Mouse (Mus musculus) Patski (cell line): Measurements from ENCODE around the gene Rgs14. TPM values are rescaled to one million over a fixed set of nuclear protein-coding genes. Genes with fewer than 3 reads are reported as not detected.
A peak's percentile ranks its signal among the peaks of the same experiment; 100 is the strongest.

Source experiments
- ATAC-seq: fragments of 100-300 bp; one replicate; pipeline ENCODE4 v1.8.0; 2021
- CTCF ChIA-PET: fragments of 350-600 bp; sonication (Branson Sonifier 250); formaldehyde crosslinking; loops from one replicate; lab custom pipeline; 2022; ENCODE audit warnings: inconsistent platforms; lab: Charles Lee
- POLR2A ChIA-PET: fragments of 350-600 bp; sonication (Branson Sonifier 250); formaldehyde crosslinking; loops from one replicate; lab custom pipeline; 2022; ENCODE audit warnings: antibody characterized with exemption, inconsistent platforms; lab: Charles Lee
- DNase-seq: peaks from one replicate; pipeline ENCODE4 v3.0.0-alpha.2; 2011; ENCODE audit warnings: low read depth, low spot score
- H3K27me3 ChIP-seq: fragments of 371-371 bp; one replicate; pipeline ENCODE4 v1.5.1; 2021
- CTCF ChIP-seq: fragments of 100-300 bp; IDR thresholded peaks from one replicate; pipeline ENCODE4 v1.5.1; 2021
- in situ Hi-C: fragments of 300-500 bp; cut with MboI; formaldehyde crosslinking; loops from 3 replicates; pipeline ENCODE4 v1.11.1; 2018; ENCODE audit warnings: low pct_unique_long_range_greater_than_20kb, mixed read lengths
- polyA plus RNA-seq: library from polyadenylated mRNA; unstranded; gene quantifications from one replicate; pipeline ENCODE4 v1.2.3, GENCODE M21; 2021

Rgs14 gene
- polyA plus RNA-seq, 1 experiment from 2014 or later, result 0.54 TPM

- ChIA-PET POLR2A (interaction anchor here (0.9 kb wide), 2 partner anchors 9 to 185 kb away, joined by 3 to 5 read pairs; partner anchors contain the start of gene Prelid1), CTCF (interaction anchor here (1.5 to 2.7 kb wide), 2 partner anchors 10 to 40 kb away, joined by 3 to 8 read pairs; no protein-coding TSS in a partner anchor)
- H3K27me3 ChIP-seq, result no peaks in the 10 kb centered on the region
- DNase-seq, result no peak
- no peak for TF ChIP-seq CTCF
- peak; percentile 44 for ATAC-seq
- in situ Hi-C loops, result no loop called here
These were observed 40.3 kb upstream of the Rgs14 start for GRCm38 (mm10) chr13:55329109-55329682.

- no peaks in the 10 kb centered on the region for H3K27me3 ChIP-seq
- no peak for TF ChIP-seq CTCF
- ATAC-seq (peak; percentile 70), DNase-seq (no peak)
- in situ Hi-C loops, result loop anchor here (5.0 kb wide), 1 partner anchor 187 kb away; no protein-coding TSS in a partner anchor
- ChIA-PET CTCF (interaction anchor here (0.9 to 1.5 kb wide), 2 partner anchors 10 to 41 kb away, joined by 3 to 4 read pairs; no protein-coding TSS in a partner anchor), POLR2A (interaction anchor here (0.9 kb wide), 2 partner anchors 9 to 185 kb away, joined by 3 to 5 read pairs; partner anchors contain the start of gene Prelid1)
These were observed 39.6 kb upstream of the Rgs14 start, which contains the start of gene Mxd3 for GRCm38 (mm10) chr13:55329683-55330566. Gene Mxd3 (minus strand): TSS chr13:55329823.

GRCm38 (mm10) chr13:55330567-55331400 is 38.7 kb upstream of the Rgs14 start:
- ChIA-PET POLR2A (interaction anchor here (0.7 kb wide), 2 partner anchors 29 to 212 kb away, joined by 4 read pairs; no protein-coding TSS in a partner anchor), CTCF (interaction anchor here (0.7 to 0.9 kb wide), 2 partner anchors 9 to 167 kb away, joined by 4 read pairs; no protein-coding TSS in a partner anchor)
- ATAC-seq, result no peak
- in situ Hi-C loops, result loop anchor here (5.0 kb wide), 1 partner anchor 187 kb away; no protein-coding TSS in a partner anchor
- no peaks in the 10 kb centered on the region for H3K27me3 ChIP-seq
- no peak for TF ChIP-seq CTCF
- no peak for DNase-seq

GRCm38 (mm10) chr13:55332331-55332730 is 37.2 kb upstream of the Rgs14 start:
- H3K27me3 ChIP-seq, result no peaks in the 10 kb centered on the region
- DNase-seq (no peak), ATAC-seq (no peak)
- CTCF ChIA-PET, result no interaction called here
- in situ Hi-C loops, result loop anchor here (5.0 kb wide), 1 partner anchor 185 kb away; no protein-coding TSS in a partner anchor
- POLR2A ChIA-PET, result no interaction called here
- TF ChIP-seq CTCF, result no peak

- ChIA-PET POLR2A (no interaction called here), CTCF (interaction anchor here (0.7 to 1.1 kb wide), 2 partner anchors 13 to 47 kb away, joined by 3 read pairs; no protein-coding TSS in a partner anchor)
- TF ChIP-seq CTCF, result no peak
- ATAC-seq (no peak), DNase-seq (no peak)
- in situ Hi-C loops, result no loop called here
- H3K27me3 ChIP-seq, result no peaks in the 10 kb centered on the region
These were observed 33.8 kb upstream of the Rgs14 start for GRCm38 (mm10) chr13:55335701-55336100.

GRCm38 (mm10) chr13:55337341-55337975 is 32.1 kb upstream of the Rgs14 start:
- POLR2A ChIA-PET, result interaction anchor here (0.6 kb wide), 1 partner anchor 345 kb away, joined by 3 read pairs; no protein-coding TSS in a partner anchor
- DNase-seq, result no peak
- H3K27me3 ChIP-seq, result no peaks in the 10 kb centered on the region
- no peak for ATAC-seq
- CTCF ChIA-PET, result no interaction called here
- no peak for TF ChIP-seq CTCF
- in situ Hi-C loops, result no loop called here

- ChIA-PET POLR2A (interaction anchor here (0.5 to 0.6 kb wide), 2 partner anchors 83 to 344 kb away, joined by 3 read pairs; no protein-coding TSS in a partner anchor), CTCF (interaction anchor here (2.0 kb wide), 1 partner anchor 10 kb away, joined by 8 read pairs; no protein-coding TSS in a partner anchor)
- TF ChIP-seq CTCF, result no peak
- no peak for ATAC-seq
- H3K27me3 ChIP-seq, result no peaks in the 10 kb centered on the region
- no peak for DNase-seq
- in situ Hi-C loops, result no loop called here
These were observed 31.1 kb upstream of the Rgs14 start for GRCm38 (mm10) chr13:55338131-55339054.

- in situ Hi-C loops, result no loop called here
- ATAC-seq, result no peak
These were observed 30.3 kb upstream of the Rgs14 start for GRCm38 (mm10) chr13:55339259-55339658.

More at GRCm38 (mm10) chr13:55339259-55339658, 30.3 kb upstream of the Rgs14 start:
- POLR2A ChIA-PET, result interaction anchor here (0.5 kb wide), 1 partner anchor 82 kb away, joined by 3 read pairs; no protein-coding TSS in a partner anchor
- CTCF ChIA-PET, result interaction anchor here (0.6 to 2.0 kb wide), 2 partner anchors 9 to 11 kb away, joined by 4 to 8 read pairs; no protein-coding TSS in a partner anchor
- no peak for TF ChIP-seq CTCF
- H3K27me3 ChIP-seq, result no peaks in the 10 kb centered on the region
- no peak for DNase-seq
